Mouse (Mus musculus) limb, embryonic 11.5 days (tissue): Measurements from ENCODE around the gene Hirip3. TPM values are rescaled to one million over a fixed set of nuclear protein-coding genes. Genes with fewer than 3 reads are reported as not detected.

Experiments used
- ATAC-seq: fragments of 200-750 bp; cut with Nextera tagmentation; 2 replicates; pipeline ENCODE4 v1.8.0; 2017; ENCODE audit warnings: low read depth; ENCODE audit not compliant: insufficient number of reproducible peaks, low FRiP score, low TSS enrichment
- DNase-seq: peaks from one replicate; pipeline ENCODE4 v3.0.0-alpha.2; 2015; ENCODE audit warnings: low spot score
- H3K27ac ChIP-seq: fragments of 300-500 bp; sonication (generic); replicated peaks from 2 replicates; pipeline ENCODE4 v1.5.1; 2014; ENCODE audit warnings: low read depth, mild to moderate bottlenecking, low read length
- H3K27me3 ChIP-seq: fragments of 300-500 bp; sonication (generic); 2 replicates; pipeline ENCODE4 v1.6.1; 2014; ENCODE audit warnings: mild to moderate bottlenecking, low read length, mixed read lengths; ENCODE audit not compliant: control insufficient read depth, insufficient read depth
- H3K36me3 ChIP-seq: fragments of 300-500 bp; sonication (generic); 2 replicates; pipeline ENCODE4 v1.6.1; 2014; ENCODE audit warnings: mild to moderate bottlenecking, low read length, moderate library complexity, mixed read lengths; ENCODE audit not compliant: control insufficient read depth, insufficient read depth
- H3K4me1 ChIP-seq: fragments of 300-500 bp; sonication (generic); 2 replicates; pipeline ENCODE4 v1.6.1; 2014; ENCODE audit warnings: low read length, mixed read lengths; ENCODE audit not compliant: control insufficient read depth, insufficient read depth
- H3K4me2 ChIP-seq: fragments of 300-500 bp; sonication (generic); 2 replicates; pipeline ENCODE4 v1.6.1; 2014; ENCODE audit warnings: low read depth, mild to moderate bottlenecking, moderate library complexity; ENCODE audit not compliant: severe bottlenecking
- H3K4me3 ChIP-seq: fragments of 300-500 bp; sonication (generic); 2 replicates; pipeline ENCODE4 v1.5.1; 2014; ENCODE audit warnings: low read depth, low read length
- H3K9ac ChIP-seq: fragments of 300-500 bp; sonication (generic); 2 replicates; pipeline ENCODE4 v1.6.1; 2014; ENCODE audit warnings: mild to moderate bottlenecking, low read length
- H3K9me3 ChIP-seq: fragments of 300-500 bp; sonication (generic); 2 replicates; pipeline ENCODE4 v1.6.1; 2016; ENCODE audit warnings: low read length; ENCODE audit not compliant: control insufficient read depth
- WGBS: fragments of 180-500 bp; shearing (Covaris S2); extraction: QIAGEN DNeasy Blood & Tissue Kit; methylation state at CpG from one replicate; pipeline ENCODE4 v1.1.7; 2014; 5-methylcytosine and 5-hydroxymethylcytosine counted together
- polyA plus RNA-seq: library from polyadenylated mRNA; unstranded; fragments of >200 nt; fragmentation: Nextera tagmentation; extraction: Ambion mirVana; gene quantifications from 2 replicates; pipeline ENCODE4 v1.2.1, GENCODE M21; 2014

The Hirip3 gene
- polyA plus RNA-seq, 1 experiment from 2014 or later: 25.9 TPM

GRCm38 (mm10) chr7:126823940-126824339 lies 37.8 kb upstream of the Hirip3 start:
- Histone ChIP-seq H3K9me3 (no peaks in the 10 kb centered on the region), H3K9ac (no peak overlapping the region), H3K4me2 (no peak overlapping the region), H3K4me3 (no peak overlapping the region), H3K27me3 (peaks cover 22% of the 10 kb centered on the region), H3K36me3 (no peaks in the 10 kb centered on the region), H3K4me1 (0 out of 2 replicates have a peak, but pooled peaks cover 3% of the 10 kb centered on the region), H3K27ac (no peak overlapping the region)
- 11% methylated on average over 10 of the region's 10 CpGs for WGBS
- ATAC-seq: no peak
- no peak for DNase-seq

DNA sequence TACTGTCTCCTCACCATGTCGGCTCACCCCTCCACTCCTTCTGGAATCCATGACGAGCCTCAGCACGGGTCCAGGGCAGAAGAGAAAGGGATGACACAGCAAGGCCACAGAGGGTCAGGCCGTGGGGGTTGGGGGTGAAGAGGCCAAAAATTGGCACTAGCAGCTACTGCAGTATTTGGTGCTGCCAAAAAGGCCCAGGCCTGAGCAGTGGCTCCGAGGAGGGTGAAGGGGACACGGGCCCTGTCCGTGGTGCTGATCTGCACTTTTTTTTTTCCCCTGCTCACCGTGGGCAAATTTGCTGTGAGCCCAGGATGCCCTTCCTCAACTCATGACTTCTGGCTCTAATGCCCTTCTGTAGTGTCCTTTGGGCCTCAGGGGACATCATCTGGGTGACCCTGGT lies 36.4 kb upstream of the Hirip3 start:
- Histone ChIP-seq H3K9me3 (no peaks in the 10 kb centered on the region), H3K27ac (no peak overlapping the region), H3K4me1 (peaks cover 8% of the 10 kb centered on the region; the same call in 1 of the 2 replicates), H3K36me3 (no peaks in the 10 kb centered on the region), H3K27me3 (peaks cover 22% of the 10 kb centered on the region), H3K9ac (no peak overlapping the region), H3K4me2 (no peak overlapping the region), H3K4me3 (no peak overlapping the region)
- WGBS: 20% methylated on average over 8 of the region's 8 CpGs
- peak; percentile 76 for DNase-seq
- ATAC-seq: no peak

GRCm38 (mm10) chr7:126825952-126826351 lies 35.8 kb upstream of the Hirip3 start:
- Histone ChIP-seq H3K27me3 (peaks cover 22% of the 10 kb centered on the region), H3K4me3 (no peak overlapping the region), H3K9ac (no peak overlapping the region), H3K9me3 (no peaks in the 10 kb centered on the region), H3K4me2 (no peak overlapping the region), H3K4me1 (peaks cover 8% of the 10 kb centered on the region; the same call in 1 of the 2 replicates), H3K27ac (no peak overlapping the region), H3K36me3 (no peaks in the 10 kb centered on the region)
- DNase-seq: no peak
- 66% methylated on average over 5 of the region's 5 CpGs for WGBS
- ATAC-seq: no peak

DNA sequence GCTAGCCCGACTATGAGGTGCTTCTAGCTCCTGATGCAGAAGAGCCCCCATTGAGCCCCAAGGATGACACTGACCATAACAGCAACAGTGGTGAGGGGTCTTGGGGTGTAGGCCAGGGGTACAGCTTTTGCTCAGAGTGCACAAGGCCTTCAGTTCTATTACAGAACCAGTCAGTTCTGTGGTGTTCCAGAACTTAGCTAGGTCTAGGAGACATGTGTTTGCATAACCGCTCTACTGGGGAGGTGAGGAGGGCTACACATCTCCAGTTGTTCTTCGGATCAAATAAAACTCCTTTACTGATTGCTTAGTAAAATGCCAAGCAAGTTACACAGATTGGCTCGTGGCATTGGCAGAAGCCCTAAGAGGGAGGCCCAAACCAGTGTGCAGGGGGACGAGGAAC lies 30.2 kb upstream of the Hirip3 start, which contains the start of gene 4930451I11Rik:
TSS of gene 4930451I11Rik (minus strand) at position 101 of the 400 bp plus-strand sequence.
- 63% methylated on average over 5 of the region's 5 CpGs for WGBS
- no peaks in the 10 kb centered on the region for H3K27me3 ChIP-seq
- H3K4me3 ChIP-seq: peak within 1 kb of the TSS; percentile 18; the same call in 1 of the 2 replicates
- no peaks in the 10 kb centered on the region for H3K36me3 ChIP-seq
- H3K9ac ChIP-seq: no peak within 1 kb of the TSS
- peaks cover 5% of the 10 kb centered on the region; the same call in 1 of the 2 replicates for H3K4me1 ChIP-seq
- peak within 1 kb of the TSS; percentile 37; the same call in 1 of the 2 replicates for H3K4me2 ChIP-seq
- DNase-seq (no peak), ATAC-seq (no peak)
- H3K27ac ChIP-seq: no peak within 1 kb of the TSS
- H3K9me3 ChIP-seq: no peaks in the 10 kb centered on the region

DNA sequence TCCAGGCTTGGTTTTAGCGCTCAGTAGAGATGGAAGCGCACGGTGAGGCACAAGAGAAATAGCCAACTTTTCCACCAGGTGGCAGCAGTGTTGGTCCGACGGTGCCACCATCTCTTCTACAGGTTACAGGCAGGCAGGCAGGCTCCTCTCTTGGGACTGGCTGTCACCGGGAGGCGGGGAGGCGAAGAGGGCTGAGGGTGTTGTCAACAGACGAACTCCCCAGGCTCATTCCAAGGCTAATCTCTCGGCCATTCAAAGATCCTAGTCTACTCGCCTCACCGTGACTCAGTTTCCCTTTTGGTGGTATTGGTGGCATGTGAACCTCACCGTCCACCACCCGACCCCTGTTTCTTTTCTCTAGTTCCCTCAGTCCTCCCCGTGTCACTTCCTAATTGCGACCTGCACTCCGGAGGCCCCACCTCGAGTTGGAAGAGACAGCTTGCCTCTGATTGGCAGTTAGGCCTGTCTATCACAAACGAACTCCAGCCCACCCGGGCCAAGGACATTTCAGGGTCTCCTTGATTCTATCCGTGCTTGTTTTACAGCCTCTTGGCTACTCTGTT lies 29.7 kb upstream of the Hirip3 start:
- WGBS: 1% methylated on average over 21 of the region's 21 CpGs
- DNase-seq: peak; percentile 85
- ATAC-seq: peak; percentile 57; the same call in 1 of the 2 replicates
- Histone ChIP-seq H3K36me3 (no peaks in the 10 kb centered on the region), H3K4me1 (peaks cover 5% of the 10 kb centered on the region; the same call in 1 of the 2 replicates), H3K4me2 (peak overlapping the region; percentile 37; the same call in 1 of the 2 replicates), H3K4me3 (peak overlapping the region; percentile 18; the same call in 1 of the 2 replicates), H3K9ac (no peak overlapping the region), H3K27ac (no peak overlapping the region), H3K27me3 (no peaks in the 10 kb centered on the region), H3K9me3 (no peaks in the 10 kb centered on the region)

- H3K9me3 ChIP-seq: no peaks in the 10 kb centered on the region
- no peaks in the 10 kb centered on the region for H3K27me3 ChIP-seq
- WGBS: 94% methylated on average over 1 of the region's 1 CpGs
- H3K4me1 ChIP-seq: peaks cover 5% of the 10 kb centered on the region; the same call in 1 of the 2 replicates
- H3K4me3 ChIP-seq: no peak overlapping the region
- H3K27ac ChIP-seq: no peak overlapping the region
- H3K4me2 ChIP-seq: no peak overlapping the region
- no peak overlapping the region for H3K9ac ChIP-seq
- DNase-seq (no peak), ATAC-seq (no peak)
- H3K36me3 ChIP-seq: no peaks in the 10 kb centered on the region
These were observed 28.5 kb upstream of the Hirip3 start for GRCm38 (mm10) chr7:126833294-126833693.

- Histone ChIP-seq H3K36me3 (no peaks in the 10 kb centered on the region), H3K4me2 (no peak overlapping the region), H3K27me3 (peaks cover 10% of the 10 kb centered on the region), H3K4me3 (no peak overlapping the region), H3K27ac (no peak overlapping the region), H3K9ac (no peak overlapping the region), H3K4me1 (peaks cover 9% of the 10 kb centered on the region), H3K9me3 (no peaks in the 10 kb centered on the region)
- no peak for ATAC-seq
- 76% methylated on average over 9 of the region's 9 CpGs for WGBS
- DNase-seq: no peak
These were observed 18.5 kb upstream of the Hirip3 start for GRCm38 (mm10) chr7:126843276-126843675.

DNA sequence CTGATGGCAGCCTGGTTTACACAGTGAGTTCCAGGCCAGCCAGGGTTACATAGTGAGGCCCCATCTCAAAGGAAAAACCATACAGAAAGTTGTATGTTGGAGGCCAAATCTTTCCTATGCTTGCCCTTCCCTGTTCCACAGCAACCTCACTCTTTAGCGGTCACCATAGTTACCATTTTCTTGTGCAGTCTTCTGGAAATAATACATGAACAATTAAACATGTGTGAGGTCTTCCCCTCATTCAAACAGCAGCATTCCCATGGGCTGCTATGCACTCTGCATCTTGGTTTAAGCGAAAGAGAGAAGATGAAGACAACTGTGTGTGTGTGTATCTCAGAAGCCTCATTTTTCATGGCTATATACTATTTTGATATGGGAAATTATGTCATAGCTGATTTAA lies 16.3 kb upstream of the Hirip3 start:
- 90% methylated on average over 2 of the region's 2 CpGs for WGBS
- no peak for ATAC-seq

GRCm38 (mm10) chr7:126847116-126847420 lies 14.7 kb upstream of the Hirip3 start, which contains the start of gene Doc2a:
Gene Doc2a, plus strand, starts transcription at chr7:126847416.
- H3K27ac ChIP-seq: no peak within 1 kb of the TSS
- ATAC-seq: no peak
- peak within 1 kb of the TSS; percentile 52 for H3K4me3 ChIP-seq
- peaks cover 13% of the 10 kb centered on the region for H3K4me1 ChIP-seq
- H3K9ac ChIP-seq: peak within 1 kb of the TSS; percentile 62
- H3K36me3 ChIP-seq: no peaks in the 10 kb centered on the region; the same call in 1 of the 2 replicates
- no peaks in the 10 kb centered on the region for H3K9me3 ChIP-seq
- peak within 1 kb of the TSS; percentile 100 for H3K4me2 ChIP-seq
- DNase-seq: no peak
- 32% methylated on average over 4 of the region's 4 CpGs for WGBS
- peaks cover 32% of the 10 kb centered on the region for H3K27me3 ChIP-seq

More for the DNA sequence above, 16.3 kb upstream of the Hirip3 start:
- Histone ChIP-seq H3K27me3 (peaks cover 32% of the 10 kb centered on the region), H3K9ac (no peak overlapping the region), H3K9me3 (no peaks in the 10 kb centered on the region), H3K27ac (no peak overlapping the region), H3K4me1 (peaks cover 13% of the 10 kb centered on the region), H3K4me2 (no peak overlapping the region), H3K36me3 (no peaks in the 10 kb centered on the region), H3K4me3 (no peak overlapping the region)
- no peak for DNase-seq
